Mouse (Mus musculus) liver, embryonic 12.5 days (tissue): ENCODE measurements around the gene Scube2. TPM values are rescaled to one million over a fixed set of nuclear protein-coding genes. Genes with fewer than 3 reads are reported as not detected.

ENCODE experiments used
- ATAC-seq: fragments of 200-750 bp; cut with Nextera tagmentation; 2 replicates; pipeline ENCODE4 v1.8.0; 2017; ENCODE audit warnings: moderate number of reproducible peaks, mild to moderate bottlenecking, moderate library complexity
- H3K27ac ChIP-seq: fragments of 300-500 bp; sonication (generic); 2 replicates; pipeline ENCODE4 v1.5.1; 2016; ENCODE audit warnings: mild to moderate bottlenecking
- H3K27me3 ChIP-seq: fragments of 300-500 bp; sonication (generic); replicated peaks from 2 replicates; pipeline ENCODE4 v1.6.1; 2016; ENCODE audit warnings: mild to moderate bottlenecking, moderate library complexity
- H3K36me3 ChIP-seq: fragments of 300-500 bp; sonication (generic); 2 replicates; pipeline ENCODE4 v1.6.1; 2016; ENCODE audit warnings: mild to moderate bottlenecking, moderate library complexity
- H3K4me1 ChIP-seq: fragments of 300-500 bp; sonication (generic); 2 replicates; pipeline ENCODE4 v1.6.1; 2016
- H3K4me2 ChIP-seq: fragments of 300-500 bp; sonication (generic); 2 replicates; pipeline ENCODE4 v1.6.1; 2016; ENCODE audit warnings: mild to moderate bottlenecking, moderate library complexity
- H3K4me3 ChIP-seq: fragments of 300-500 bp; sonication (generic); 2 replicates; pipeline ENCODE4 v1.5.1; 2016; ENCODE audit warnings: mild to moderate bottlenecking, moderate library complexity
- H3K9ac ChIP-seq: fragments of 300-500 bp; sonication (generic); 2 replicates; pipeline ENCODE4 v1.6.1; 2016; ENCODE audit warnings: mild to moderate bottlenecking, moderate library complexity
- H3K9me3 ChIP-seq: fragments of 300-500 bp; sonication (generic); replicated peaks from 2 replicates; pipeline ENCODE4 v1.6.1; 2016; ENCODE audit warnings: mild to moderate bottlenecking, moderate library complexity
- WGBS: fragments of 180-500 bp; shearing (Covaris S2); methylation state at CpG from one replicate; pipeline ENCODE4 v1.1.7; 2016; ENCODE audit not compliant: insufficient replicate concordance; 5-methylcytosine and 5-hydroxymethylcytosine counted together
- polyA plus RNA-seq: library from polyadenylated mRNA; unstranded; fragments of >200 nt; fragmentation: Nextera tagmentation; extraction: Ambion mirVana; gene quantifications from 2 replicates; pipeline ENCODE4 v1.2.1, GENCODE M21; 2016

The Scube2 gene
- polyA plus RNA-seq, 1 experiment from 2014 or later = 0.19 TPM

DNA sequence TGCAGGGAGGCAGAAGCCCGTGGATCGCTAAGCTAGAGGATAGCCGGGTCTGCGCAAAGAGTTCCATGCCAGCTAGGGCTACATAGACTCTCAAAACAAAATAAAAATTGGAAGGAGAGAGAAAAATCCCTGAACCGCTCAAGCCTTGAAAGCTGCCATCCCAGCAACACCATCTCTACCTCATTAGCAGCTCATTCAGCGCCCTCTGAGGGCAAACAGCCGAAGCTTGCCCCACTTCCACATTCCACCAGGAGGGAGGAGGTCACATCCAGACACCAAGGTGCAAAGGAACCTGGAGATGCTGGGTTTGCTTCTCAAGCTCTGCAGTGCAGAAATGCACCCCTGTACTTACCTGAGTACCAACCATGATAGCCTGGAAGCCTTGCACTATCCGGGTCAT is 10.6 kb upstream of the Scube2 start:
- H3K9ac ChIP-seq = no peak overlapping the region
- ATAC-seq = no peak
- H3K4me1 ChIP-seq = no peaks in the 10 kb centered on the region
- no peaks in the 10 kb centered on the region for H3K9me3 ChIP-seq
- whole genome bisulfite sequencing = 51% methylated on average over 8 of the region's 8 CpGs
- no peaks in the 10 kb centered on the region for H3K36me3 ChIP-seq
- H3K27me3 ChIP-seq = peaks cover 18% of the 10 kb centered on the region
- no peak overlapping the region for H3K27ac ChIP-seq
- H3K4me3 ChIP-seq = no peak overlapping the region
- no peak overlapping the region for H3K4me2 ChIP-seq

DNA sequence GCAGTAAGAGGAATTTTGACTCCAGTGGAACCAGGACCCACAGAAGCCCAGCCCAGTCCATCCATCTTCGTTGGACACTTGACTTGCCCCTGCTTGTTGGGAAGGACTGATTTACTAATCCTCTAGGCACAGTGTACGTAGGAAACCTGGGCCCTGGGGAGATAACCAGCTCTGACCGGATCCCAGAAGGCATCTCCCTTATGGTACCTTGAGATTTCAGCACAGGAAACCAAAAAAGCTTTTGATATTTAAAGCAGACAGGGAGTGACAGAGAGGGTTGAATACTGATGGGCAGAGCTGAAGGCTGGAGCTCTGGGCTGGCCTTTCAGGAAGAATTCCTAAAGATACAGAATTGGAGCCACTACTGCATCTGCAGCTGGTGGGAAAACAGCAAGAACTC is 10.1 kb upstream of the Scube2 start:
- 21% methylated on average over 3 of the region's 3 CpGs for WGBS
- H3K4me2 ChIP-seq = no peak overlapping the region
- H3K4me1 ChIP-seq = no peaks in the 10 kb centered on the region
- ATAC-seq = no peak
- no peaks in the 10 kb centered on the region for H3K9me3 ChIP-seq
- H3K27me3 ChIP-seq = peaks cover 18% of the 10 kb centered on the region
- no peak overlapping the region for H3K4me3 ChIP-seq
- H3K36me3 ChIP-seq = no peaks in the 10 kb centered on the region
- H3K9ac ChIP-seq = no peak overlapping the region
- H3K27ac ChIP-seq = no peak overlapping the region

GRCm38 (mm10) chr7:109875033-109875432 is 9.6 kb upstream of the Scube2 start:
- Histone ChIP-seq H3K27me3 (peaks cover 18% of the 10 kb centered on the region), H3K9ac (no peak overlapping the region), H3K4me3 (no peak overlapping the region), H3K4me2 (no peak overlapping the region), H3K9me3 (no peaks in the 10 kb centered on the region), H3K4me1 (no peaks in the 10 kb centered on the region), H3K27ac (no peak overlapping the region), H3K36me3 (no peaks in the 10 kb centered on the region)
- ATAC-seq = no peak

DNA sequence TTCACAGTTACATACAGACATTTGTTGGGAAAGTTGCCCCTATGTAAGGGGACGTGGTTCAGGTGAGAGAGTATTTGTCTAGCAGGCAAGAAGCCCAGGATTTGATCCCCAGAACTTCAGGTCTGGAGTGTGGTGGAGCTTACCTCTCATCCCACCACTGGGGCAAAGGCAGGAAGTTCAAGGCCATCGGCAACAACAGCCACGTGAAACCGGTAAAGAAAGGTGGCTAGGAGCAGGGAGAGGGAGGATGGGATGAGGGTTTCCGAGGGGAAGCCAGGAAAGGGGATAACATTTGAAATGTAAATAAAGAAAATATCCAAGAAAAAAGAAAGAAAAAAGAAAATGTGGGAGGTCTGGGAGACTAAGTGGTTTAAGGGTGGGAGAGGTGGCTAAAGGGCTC is 7.7 kb upstream of the Scube2 start:
- ATAC-seq = no peak
- Histone ChIP-seq H3K9ac (no peak overlapping the region), H3K4me1 (no peaks in the 10 kb centered on the region), H3K4me3 (no peak overlapping the region), H3K27ac (no peak overlapping the region), H3K27me3 (peaks cover 22% of the 10 kb centered on the region), H3K4me2 (no peak overlapping the region), H3K36me3 (no peaks in the 10 kb centered on the region), H3K9me3 (no peaks in the 10 kb centered on the region)
- 41% methylated on average over 5 of the region's 5 CpGs for WGBS

DNA sequence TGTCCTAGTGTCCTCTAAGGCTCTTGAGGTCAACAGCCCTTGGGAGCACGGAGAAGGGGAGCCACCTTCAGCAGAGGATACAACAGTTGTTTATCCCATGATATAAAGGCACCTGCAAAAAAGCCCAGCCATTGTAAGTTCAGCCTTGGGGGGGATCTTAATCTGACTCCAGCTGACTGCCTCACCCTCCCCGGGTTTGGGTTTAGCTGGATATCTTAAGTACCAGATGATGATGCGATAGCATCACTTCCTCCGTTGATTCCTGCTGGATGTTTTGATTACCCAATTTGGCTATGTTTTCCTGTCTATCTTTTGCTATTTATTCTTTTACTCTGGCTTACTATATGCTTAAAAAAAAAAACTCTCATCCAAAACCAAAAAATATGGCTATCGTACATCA is 5.8 kb upstream of the Scube2 start:
- no peak overlapping the region for H3K9ac ChIP-seq
- no peak for ATAC-seq
- H3K4me1 ChIP-seq = no peaks in the 10 kb centered on the region
- no peaks in the 10 kb centered on the region for H3K9me3 ChIP-seq
- no peaks in the 10 kb centered on the region for H3K36me3 ChIP-seq
- H3K4me2 ChIP-seq = no peak overlapping the region
- 55% methylated on average over 5 of the region's 5 CpGs for WGBS
- peaks cover 42% of the 10 kb centered on the region for H3K27me3 ChIP-seq
- no peak overlapping the region for H3K4me3 ChIP-seq
- H3K27ac ChIP-seq = no peak overlapping the region

- 57% methylated on average over 3 of the region's 3 CpGs for WGBS
- Histone ChIP-seq H3K27me3 (peaks cover 60% of the 10 kb centered on the region), H3K36me3 (no peaks in the 10 kb centered on the region), H3K9ac (no peak overlapping the region), H3K4me3 (no peak overlapping the region), H3K27ac (no peak overlapping the region), H3K9me3 (no peaks in the 10 kb centered on the region), H3K4me1 (peaks cover 12% of the 10 kb centered on the region), H3K4me2 (no peak overlapping the region)
- ATAC-seq = no peak
Measured at GRCm38 (mm10) chr7:109868498-109868897, 3.0 kb upstream of the Scube2 start.

GRCm38 (mm10) chr7:109866643-109867042 is 1.2 kb upstream of the Scube2 start:
- H3K27me3 ChIP-seq = peaks cover 74% of the 10 kb centered on the region

GRCm38 (mm10) chr7:109863561-109863960 is 1.9 kb downstream of the Scube2 start:
- peaks cover 73% of the 10 kb centered on the region for H3K27me3 ChIP-seq
- peaks cover 17% of the 10 kb centered on the region for H3K4me1 ChIP-seq
- WGBS = 18% methylated on average over 4 of the region's 4 CpGs
- no peak overlapping the region for H3K4me2 ChIP-seq
- H3K27ac ChIP-seq = no peak overlapping the region
- no peak for ATAC-seq
- H3K9me3 ChIP-seq = no peaks in the 10 kb centered on the region
- H3K4me3 ChIP-seq = no peak overlapping the region
- no peaks in the 10 kb centered on the region for H3K36me3 ChIP-seq
- no peak overlapping the region for H3K9ac ChIP-seq

More at GRCm38 (mm10) chr7:109866643-109867042, 1.2 kb upstream of the Scube2 start:
- no peak for ATAC-seq
- Histone ChIP-seq H3K4me1 (peaks cover 12% of the 10 kb centered on the region), H3K4me2 (no peak overlapping the region), H3K9ac (no peak overlapping the region), H3K4me3 (no peak overlapping the region), H3K9me3 (no peaks in the 10 kb centered on the region), H3K27ac (no peak overlapping the region), H3K36me3 (no peaks in the 10 kb centered on the region)
- WGBS = 62% methylated on average over 3 of the region's 3 CpGs

DNA sequence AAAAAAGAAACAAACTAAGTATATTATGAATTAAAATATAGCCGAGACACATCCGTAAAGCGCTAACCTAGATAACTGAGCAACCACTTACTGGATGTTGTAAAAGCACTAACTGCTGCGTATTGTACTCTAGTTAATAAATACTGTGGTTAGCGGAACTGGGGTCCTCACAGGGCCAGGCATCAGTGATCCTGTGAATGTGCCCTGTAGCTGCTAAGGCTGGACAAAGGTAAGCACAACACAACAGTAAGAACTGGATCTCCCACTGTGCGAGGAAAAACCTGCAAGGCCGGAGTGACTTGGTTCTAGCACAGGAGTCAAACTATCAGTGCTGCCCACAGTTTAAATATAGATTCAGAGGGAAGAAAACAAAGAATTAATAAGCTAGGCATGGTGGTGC is 5.3 kb downstream of the Scube2 start:
- Histone ChIP-seq H3K36me3 (no peaks in the 10 kb centered on the region), H3K4me1 (peaks cover 7% of the 10 kb centered on the region), H3K9me3 (no peaks in the 10 kb centered on the region), H3K4me2 (no peak overlapping the region), H3K27ac (no peak overlapping the region), H3K9ac (no peak overlapping the region), H3K4me3 (no peak overlapping the region), H3K27me3 (peaks cover 41% of the 10 kb centered on the region)
- ATAC-seq = no peak
- WGBS = 78% methylated on average over 7 of the region's 7 CpGs

GRCm38 (mm10) chr7:109859354-109859753 is 6.1 kb downstream of the Scube2 start:
- no peak overlapping the region for H3K4me3 ChIP-seq
- H3K9ac ChIP-seq = no peak overlapping the region
- WGBS = 25% methylated on average over 6 of the region's 6 CpGs
- H3K4me1 ChIP-seq = peaks cover 13% of the 10 kb centered on the region
- H3K9me3 ChIP-seq = no peaks in the 10 kb centered on the region
- H3K27me3 ChIP-seq = peaks cover 33% of the 10 kb centered on the region
- no peak overlapping the region for H3K27ac ChIP-seq
- no peaks in the 10 kb centered on the region for H3K36me3 ChIP-seq
- H3K4me2 ChIP-seq = no peak overlapping the region
- ATAC-seq = no peak

DNA sequence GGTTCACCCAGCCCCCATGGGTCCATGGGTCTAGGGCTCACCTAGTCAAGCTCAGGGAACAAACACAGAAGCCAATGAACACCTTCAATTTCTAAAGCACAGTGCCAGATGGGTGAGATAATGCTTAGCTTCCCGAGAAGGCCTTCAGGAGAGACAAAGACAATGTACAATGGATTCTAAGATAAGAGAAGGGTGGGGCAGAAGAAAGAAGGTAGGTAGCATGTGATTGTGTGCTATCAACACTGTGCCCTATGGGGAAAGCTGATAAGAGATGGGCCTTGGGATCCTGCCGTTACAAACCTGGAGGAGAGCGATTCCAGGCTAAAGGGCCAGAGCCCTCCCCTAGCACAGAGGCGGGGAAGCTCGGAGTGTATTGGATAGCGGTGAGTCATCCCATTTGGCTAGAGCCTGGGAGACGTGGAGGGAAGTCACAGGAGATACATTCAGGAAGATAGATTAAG is 12.7 kb downstream of the Scube2 start:
- Histone ChIP-seq H3K27ac (0 out of 2 replicates have a peak overlapping the region, but pooled peaks have one; percentile 53), H3K9me3 (no peaks in the 10 kb centered on the region), H3K9ac (no peak overlapping the region), H3K4me3 (no peak overlapping the region), H3K4me2 (peak overlapping the region; percentile 28), H3K36me3 (no peaks in the 10 kb centered on the region), H3K27me3 (peaks cover 21% of the 10 kb centered on the region; the same call in 1 of the 2 replicates), H3K4me1 (peaks cover 36% of the 10 kb centered on the region)
- WGBS = 9% methylated on average over 7 of the region's 7 CpGs
- ATAC-seq = peak; percentile 88

GRCm38 (mm10) chr7:109852017-109852416 is 13.5 kb downstream of the Scube2 start:
- no peak overlapping the region for H3K4me3 ChIP-seq

GRCm38 (mm10) chr7:109850531-109850930 is 14.9 kb downstream of the Scube2 start:
- Histone ChIP-seq H3K4me2 (no peak overlapping the region), H3K4me1 (peaks cover 36% of the 10 kb centered on the region), H3K9me3 (no peaks in the 10 kb centered on the region), H3K27ac (no peak overlapping the region), H3K36me3 (no peaks in the 10 kb centered on the region), H3K9ac (no peak overlapping the region), H3K27me3 (peaks cover 21% of the 10 kb centered on the region; the same call in 1 of the 2 replicates), H3K4me3 (no peak overlapping the region)
- no peak for ATAC-seq
- 59% methylated on average over 3 of the region's 3 CpGs for WGBS

More at GRCm38 (mm10) chr7:109852017-109852416, 13.5 kb downstream of the Scube2 start:
- Histone ChIP-seq H3K4me2 (peak overlapping the region; percentile 28; the same call in 1 of the 2 replicates), H3K27ac (no peak overlapping the region), H3K27me3 (peaks cover 21% of the 10 kb centered on the region; the same call in 1 of the 2 replicates), H3K36me3 (no peaks in the 10 kb centered on the region), H3K9ac (no peak overlapping the region), H3K4me1 (peaks cover 36% of the 10 kb centered on the region), H3K9me3 (no peaks in the 10 kb centered on the region)
- WGBS = 65% methylated on average over 7 of the region's 7 CpGs
- ATAC-seq = no peak
